Mouse (Mus musculus): ENCODE data around the gene Sdad1. TPM values are rescaled to one million over a fixed set of nuclear protein-coding genes. Genes with fewer than 3 reads are reported as not detected.

Sdad1 gene
- polyA plus RNA-seq, 1 experiment = 7.5 TPM

- H3K79me2 ChIP-seq (ENCODE audit: control insufficient read depth, insufficient read depth) = no peaks in the 10 kb centered on the region
- TF ChIP-seq MYOG (IDR thresholded peaks at IDR 0.05; ENCODE audit: control insufficient read depth in 1 of 3, insufficient read depth in 1 of 3, insufficient read length in 2 of 3, low read depth in 2 of 3) = peak; percentile 58 to 90 (median 89)
- TF ChIP-seq USF1 (IDR thresholded peaks at IDR 0.05; ENCODE audit: low read depth) = no peak
- peak; percentile 14 to 89 (median 80) for TF ChIP-seq MYOD1 (IDR thresholded peaks at IDR 0.05; ENCODE audit: control insufficient read depth in 1 of 3, insufficient read length in 2 of 3, low read depth in 2 of 3)
- no peak for TF ChIP-seq REST (IDR thresholded peaks at IDR 0.05; ENCODE audit: insufficient read depth, insufficient read length)
- peak; percentile 69; the same call in 1 of the 2 replicates for TF ChIP-seq CEBPB (IDR thresholded peaks at IDR 0.05; ENCODE audit: insufficient read depth, poor library complexity, severe bottlenecking)
- no peak for TF ChIP-seq POLR2AphosphoS2 (IDR thresholded peaks at IDR 0.05; ENCODE audit: insufficient read length, low read depth)
- no peak for TF ChIP-seq MAX (IDR thresholded peaks at IDR 0.05; ENCODE audit: low read depth)
- peak; percentile 58 for TF ChIP-seq TCF12 (IDR thresholded peaks at IDR 0.05; ENCODE audit: insufficient read depth, poor library complexity, severe bottlenecking)
- TF ChIP-seq TCF3 (IDR thresholded peaks at IDR 0.05; ENCODE audit: insufficient read length, low read depth) = no peak
- peak overlapping the region; percentile 60 for H3K4me2 ChIP-seq (ENCODE audit: low read depth)
- no peak overlapping the region for H3ac ChIP-seq (ENCODE audit: control insufficient read depth, insufficient read length)
- no peaks in the 10 kb centered on the region for H3K27me3 ChIP-seq (ENCODE audit: control insufficient read depth, insufficient read depth, insufficient read length)
- H3K36me3 ChIP-seq (ENCODE audit: control insufficient read depth, insufficient read depth) = no peaks in the 10 kb centered on the region
- H3K4me3 ChIP-seq = no peak overlapping the region
These were observed 13.0 kb upstream of the Sdad1 start for GRCm38 (mm10) chr5:92323264-92323663.

GRCm38 (mm10) chr5:92322612-92323011, 12.3 kb upstream of the Sdad1 start:
- H3K27me3 ChIP-seq (ENCODE audit: control insufficient read depth, insufficient read depth, insufficient read length) = no peaks in the 10 kb centered on the region
- H3K36me3 ChIP-seq (ENCODE audit: control insufficient read depth, insufficient read depth) = no peaks in the 10 kb centered on the region
- H3K4me2 ChIP-seq (ENCODE audit: low read depth) = no peak overlapping the region
- no peak overlapping the region for H3K4me3 ChIP-seq
- H3ac ChIP-seq (ENCODE audit: control insufficient read depth, insufficient read length) = no peak overlapping the region
- H3K79me2 ChIP-seq (ENCODE audit: control insufficient read depth, insufficient read depth) = no peaks in the 10 kb centered on the region
- TF ChIP-seq SRF (IDR thresholded peaks at IDR 0.05; ENCODE audit: control insufficient read depth, insufficient read length, low read depth) = no peak
- no peak for TF ChIP-seq TCF3 (IDR thresholded peaks at IDR 0.05; ENCODE audit: insufficient read length, low read depth)
- no peak for TF ChIP-seq MYOG (IDR thresholded peaks at IDR 0.05; ENCODE audit: control insufficient read depth in 1 of 3, insufficient read depth in 1 of 3, insufficient read length in 2 of 3, low read depth in 2 of 3)
- no peak for TF ChIP-seq POLR2AphosphoS2 (IDR thresholded peaks at IDR 0.05; ENCODE audit: insufficient read length, low read depth)
- no peak for TF ChIP-seq USF1 (IDR thresholded peaks at IDR 0.05; ENCODE audit: low read depth)
- TF ChIP-seq E2F4 (IDR thresholded peaks at IDR 0.05; ENCODE audit: insufficient read depth) = no peak
- TF ChIP-seq MYOD1 (IDR thresholded peaks at IDR 0.05; ENCODE audit: control insufficient read depth in 1 of 3, insufficient read length in 2 of 3, low read depth in 2 of 3) = no peak
- no peak for TF ChIP-seq TCF12 (IDR thresholded peaks at IDR 0.05; ENCODE audit: insufficient read depth, poor library complexity, severe bottlenecking)
- no peak for TF ChIP-seq MAX (IDR thresholded peaks at IDR 0.05; ENCODE audit: low read depth)
- TF ChIP-seq CEBPB (IDR thresholded peaks at IDR 0.05; ENCODE audit: insufficient read depth, poor library complexity, severe bottlenecking) = no peak
- TF ChIP-seq REST (IDR thresholded peaks at IDR 0.05; ENCODE audit: insufficient read depth, insufficient read length) = no peak
- TF ChIP-seq POLR2A (IDR thresholded peaks at IDR 0.05; ENCODE audit: insufficient read length, low read depth) = no peak

GRCm38 (mm10) chr5:92321631-92322400, 11.5 kb upstream of the Sdad1 start:
- Histone ChIP-seq H3K36me3 (ENCODE audit: control insufficient read depth, insufficient read depth) (no peaks in the 10 kb centered on the region), H3K4me2 (ENCODE audit: low read depth) (no peak overlapping the region), H3ac (ENCODE audit: control insufficient read depth, insufficient read length) (no peak overlapping the region), H3K79me2 (ENCODE audit: control insufficient read depth, insufficient read depth) (no peaks in the 10 kb centered on the region), H3K27me3 (ENCODE audit: control insufficient read depth, insufficient read depth, insufficient read length) (no peaks in the 10 kb centered on the region), H3K4me3 (no peak overlapping the region)
- TF ChIP-seq TCF3 (IDR thresholded peaks at IDR 0.05; ENCODE audit: insufficient read length, low read depth) (no peak), TCF12 (IDR thresholded peaks at IDR 0.05; ENCODE audit: insufficient read depth, poor library complexity, severe bottlenecking) (no peak), POLR2A (IDR thresholded peaks at IDR 0.05; ENCODE audit: insufficient read length, low read depth) (no peak), USF1 (IDR thresholded peaks at IDR 0.05; ENCODE audit: low read depth) (no peak), MYOG (IDR thresholded peaks at IDR 0.05; ENCODE audit: control insufficient read depth in 1 of 3, insufficient read depth in 1 of 3, insufficient read length in 2 of 3, low read depth in 2 of 3) (no peak), REST (IDR thresholded peaks at IDR 0.05; ENCODE audit: insufficient read depth, insufficient read length) (no peak), E2F4 (IDR thresholded peaks at IDR 0.05; ENCODE audit: insufficient read depth) (no peak), MYOD1 (IDR thresholded peaks at IDR 0.05; ENCODE audit: control insufficient read depth in 1 of 3, insufficient read length in 2 of 3, low read depth in 2 of 3) (no peak), MAX (IDR thresholded peaks at IDR 0.05; ENCODE audit: low read depth) (no peak), POLR2AphosphoS2 (IDR thresholded peaks at IDR 0.05; ENCODE audit: insufficient read length, low read depth) (no peak), SRF (IDR thresholded peaks at IDR 0.05; ENCODE audit: control insufficient read depth, insufficient read length, low read depth) (no peak), CEBPB (IDR thresholded peaks at IDR 0.05; ENCODE audit: insufficient read depth, poor library complexity, severe bottlenecking) (no peak)

GRCm38 (mm10) chr5:92318596-92318995, 8.3 kb upstream of the Sdad1 start:
- TF ChIP-seq USF1 (IDR thresholded peaks at IDR 0.05; ENCODE audit: low read depth) (no peak), E2F4 (IDR thresholded peaks at IDR 0.05; ENCODE audit: insufficient read depth) (no peak), MYOG (IDR thresholded peaks at IDR 0.05; ENCODE audit: control insufficient read depth in 1 of 3, insufficient read depth in 1 of 3, insufficient read length in 2 of 3, low read depth in 2 of 3) (no peak), TCF3 (IDR thresholded peaks at IDR 0.05; ENCODE audit: insufficient read length, low read depth) (no peak), REST (IDR thresholded peaks at IDR 0.05; ENCODE audit: insufficient read depth, insufficient read length) (no peak), POLR2A (IDR thresholded peaks at IDR 0.05; ENCODE audit: insufficient read length, low read depth) (no peak), MYOD1 (IDR thresholded peaks at IDR 0.05; ENCODE audit: control insufficient read depth in 1 of 3, insufficient read length in 2 of 3, low read depth in 2 of 3) (no peak), MAX (IDR thresholded peaks at IDR 0.05; ENCODE audit: low read depth) (no peak), SRF (IDR thresholded peaks at IDR 0.05; ENCODE audit: control insufficient read depth, insufficient read length, low read depth) (no peak), TCF12 (IDR thresholded peaks at IDR 0.05; ENCODE audit: insufficient read depth, poor library complexity, severe bottlenecking) (no peak), POLR2AphosphoS2 (IDR thresholded peaks at IDR 0.05; ENCODE audit: insufficient read length, low read depth) (no peak), CEBPB (IDR thresholded peaks at IDR 0.05; ENCODE audit: insufficient read depth, poor library complexity, severe bottlenecking) (no peak)

More at GRCm38 (mm10) chr5:92318596-92318995, 8.3 kb upstream of the Sdad1 start:
- H3ac ChIP-seq (ENCODE audit: control insufficient read depth, insufficient read length) = no peak overlapping the region
- no peaks in the 10 kb centered on the region for H3K36me3 ChIP-seq (ENCODE audit: control insufficient read depth, insufficient read depth)
- H3K4me3 ChIP-seq = no peak overlapping the region
- no peaks in the 10 kb centered on the region for H3K79me2 ChIP-seq (ENCODE audit: control insufficient read depth, insufficient read depth)
- no peaks in the 10 kb centered on the region for H3K27me3 ChIP-seq (ENCODE audit: control insufficient read depth, insufficient read depth, insufficient read length)
- no peak overlapping the region for H3K4me2 ChIP-seq (ENCODE audit: low read depth)
